Mouse (Mus musculus): ENCODE data around the gene Scai. TPM values are rescaled to one million over a fixed set of nuclear protein-coding genes. Genes with fewer than 3 reads are reported as not detected.

Scai gene
- polyA plus RNA-seq, 1 experiment, result 22.6 TPM

DNA sequence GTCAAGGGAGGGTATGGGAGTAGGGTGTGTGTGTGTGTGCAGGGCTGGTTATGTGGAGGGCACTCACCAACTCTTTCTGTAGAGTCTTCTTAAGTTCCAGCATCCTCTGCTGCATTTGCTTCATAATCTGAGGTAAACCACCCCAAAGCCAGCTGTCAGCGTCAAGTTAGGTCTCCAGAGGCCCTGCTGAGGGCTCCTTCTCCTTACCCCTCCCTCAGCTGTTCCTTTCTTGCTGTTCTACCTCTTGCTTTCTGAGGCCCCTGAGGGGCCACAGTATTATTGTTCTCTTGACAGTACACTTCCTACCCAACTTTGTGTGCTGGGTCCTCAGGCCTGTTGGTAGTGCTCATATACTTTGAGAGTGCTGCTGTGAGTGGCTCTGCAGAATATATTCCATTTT, 170.5 kb downstream of the Scai start:
- Histone ChIP-seq H3K27ac (ENCODE audit: insufficient read depth, low read length) (no peak overlapping the region), H3K4me3 (ENCODE audit: insufficient read depth, low read length) (no peak overlapping the region)
- no peak for TF ChIP-seq POLR2A (IDR thresholded peaks at IDR 0.05; ENCODE audit: low read depth, low read length)

DNA sequence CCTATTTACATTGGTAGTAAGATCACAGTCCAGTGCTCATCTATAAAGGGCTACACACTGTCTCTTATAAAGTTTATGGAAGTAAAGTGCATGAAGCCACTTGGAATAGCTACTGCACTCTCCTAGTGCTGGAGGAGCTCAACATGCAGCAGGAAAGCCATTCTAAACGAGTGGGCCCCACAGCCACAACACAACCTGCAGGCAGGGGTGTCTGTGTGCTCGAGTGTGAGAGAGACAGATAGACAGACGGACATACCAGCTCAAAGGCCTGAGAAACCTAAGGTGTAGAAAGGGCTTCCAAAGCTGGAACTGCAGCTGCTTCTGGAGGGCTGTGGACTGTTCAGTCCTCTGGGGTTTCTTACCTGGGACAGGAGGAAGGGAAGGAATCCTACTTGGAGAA, 174.0 kb downstream of the Scai start:
- TF ChIP-seq CTCF (IDR thresholded peaks at IDR 0.05; ENCODE audit: borderline replicate concordance, insufficient read depth, low read length), result no peak
- TF ChIP-seq POLR2A (IDR thresholded peaks at IDR 0.05; ENCODE audit: low read depth, low read length), result no peak
- H3K27ac ChIP-seq (ENCODE audit: insufficient read depth, low read length), result no peak overlapping the region
- H3K4me3 ChIP-seq (ENCODE audit: insufficient read depth, low read length), result no peak overlapping the region
- peaks cover 3% of the 10 kb centered on the region; the same call in 1 of the 2 replicates for H3K4me1 ChIP-seq (ENCODE audit: control insufficient read depth, insufficient read depth, low read length)

More for the DNA sequence above, 170.5 kb downstream of the Scai start:
- no peaks in the 10 kb centered on the region for H3K4me1 ChIP-seq (ENCODE audit: control insufficient read depth, insufficient read depth, low read length)

Other genes starting within 250 kb of the Scai start
- gene Wdr38, start 193.3 kb downstream of the Scai start, polyA plus RNA-seq (2011; ENCODE audit: insufficient read length, low read depth, missing spikeins), result 0.26 and 0.67 TPM in 2 replicates
- gene Arpc5l, start 185.4 kb downstream of the Scai start, polyA plus RNA-seq (2011; ENCODE audit: insufficient read length, low read depth, missing spikeins), result 54.6 and 64.3 TPM in 2 replicates
- 266 and 282 TPM in 2 replicates for gene Rpl35, start 185.1 kb downstream of the Scai start, polyA plus RNA-seq (2011; ENCODE audit: insufficient read length, low read depth, missing spikeins)
- 28.0 and 36.3 TPM in 2 replicates for gene Golga1, start 125.2 kb downstream of the Scai start, polyA plus RNA-seq (2011; ENCODE audit: insufficient read length, low read depth, missing spikeins)
- 85.5 and 89.2 TPM in 2 replicates for gene Ppp6c, start 35.7 kb upstream of the Scai start, polyA plus RNA-seq (2011; ENCODE audit: insufficient read length, low read depth, missing spikeins)

Measured in embryonic fibroblast, embryonic 13.5 days (primary cell).